Mouse (Mus musculus) neutrophil, adult 5-6 weeks (primary cell): ENCODE measurements at regions not wholly inside any gene's neighbourhood (a gene's known extent, or its start where the extent isn't known, plus 50 kb on each side); places are given as distances from the start of the nearest gene placed in this dataset.

ENCODE experiments used
- ATAC-seq: fragments of 151-379, 151-347 bp; 2 replicates; pipeline ENCODE4 v1.8.0; 2017; ENCODE audit warnings: mild to moderate bottlenecking, moderate TSS enrichment; ENCODE audit not compliant: insufficient number of reproducible peaks, poor library complexity, low FRiP score, severe bottlenecking; ENCODE audit errors: extremely low read depth

DNA sequence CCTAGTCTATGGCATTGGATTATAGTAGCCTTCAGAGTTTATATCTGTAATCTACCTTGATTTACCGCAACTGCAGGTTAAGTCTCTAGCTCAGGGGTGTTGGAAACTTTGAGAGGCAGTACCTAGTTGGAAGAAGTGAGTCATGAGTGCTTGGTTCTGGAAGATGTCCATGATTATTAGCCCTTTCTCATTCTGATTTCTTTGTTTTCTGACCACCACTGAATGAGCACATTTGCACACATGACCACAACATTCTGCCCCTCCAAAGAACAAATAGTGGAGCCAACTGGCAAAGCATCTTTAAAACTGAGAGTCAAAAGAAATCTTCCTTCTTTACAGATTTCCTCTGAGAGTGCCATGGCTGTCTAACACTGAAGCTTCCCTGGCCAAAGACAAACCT is 95.5 kb upstream of the Dcn start:
- no peak for ATAC-seq

DNA sequence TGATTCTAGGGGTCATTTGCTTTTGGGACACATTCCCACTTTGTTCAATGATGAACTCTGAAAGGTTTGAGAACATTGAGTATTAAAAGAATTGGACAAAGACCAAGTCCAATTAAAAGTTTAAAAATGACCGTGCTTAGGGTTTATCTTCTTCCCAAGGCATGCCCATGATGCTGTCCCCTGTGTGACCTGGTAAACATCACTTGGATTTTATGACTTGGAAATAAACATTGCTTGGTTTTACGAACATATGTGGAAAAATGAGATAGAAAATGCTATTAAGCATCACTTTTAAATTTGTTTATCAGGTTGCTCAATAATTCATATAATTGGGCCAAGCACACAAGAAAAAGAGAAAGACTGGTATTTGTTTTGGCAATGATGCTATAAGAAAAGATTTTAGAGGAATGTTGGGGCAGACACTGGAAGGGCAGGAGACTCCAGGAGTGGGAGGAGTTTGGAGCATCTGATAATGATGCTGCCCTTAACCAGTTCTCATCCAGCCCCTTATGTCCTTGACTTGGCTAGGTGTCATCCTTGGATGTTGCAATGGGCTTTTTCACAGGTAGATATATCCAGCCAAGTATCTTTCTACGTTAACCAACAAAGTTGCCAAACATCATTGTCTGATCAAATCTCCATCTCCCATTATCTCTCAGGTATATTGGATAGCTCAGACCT is 92.1 kb upstream of the Dcn start:
- ATAC-seq: no peak

DNA sequence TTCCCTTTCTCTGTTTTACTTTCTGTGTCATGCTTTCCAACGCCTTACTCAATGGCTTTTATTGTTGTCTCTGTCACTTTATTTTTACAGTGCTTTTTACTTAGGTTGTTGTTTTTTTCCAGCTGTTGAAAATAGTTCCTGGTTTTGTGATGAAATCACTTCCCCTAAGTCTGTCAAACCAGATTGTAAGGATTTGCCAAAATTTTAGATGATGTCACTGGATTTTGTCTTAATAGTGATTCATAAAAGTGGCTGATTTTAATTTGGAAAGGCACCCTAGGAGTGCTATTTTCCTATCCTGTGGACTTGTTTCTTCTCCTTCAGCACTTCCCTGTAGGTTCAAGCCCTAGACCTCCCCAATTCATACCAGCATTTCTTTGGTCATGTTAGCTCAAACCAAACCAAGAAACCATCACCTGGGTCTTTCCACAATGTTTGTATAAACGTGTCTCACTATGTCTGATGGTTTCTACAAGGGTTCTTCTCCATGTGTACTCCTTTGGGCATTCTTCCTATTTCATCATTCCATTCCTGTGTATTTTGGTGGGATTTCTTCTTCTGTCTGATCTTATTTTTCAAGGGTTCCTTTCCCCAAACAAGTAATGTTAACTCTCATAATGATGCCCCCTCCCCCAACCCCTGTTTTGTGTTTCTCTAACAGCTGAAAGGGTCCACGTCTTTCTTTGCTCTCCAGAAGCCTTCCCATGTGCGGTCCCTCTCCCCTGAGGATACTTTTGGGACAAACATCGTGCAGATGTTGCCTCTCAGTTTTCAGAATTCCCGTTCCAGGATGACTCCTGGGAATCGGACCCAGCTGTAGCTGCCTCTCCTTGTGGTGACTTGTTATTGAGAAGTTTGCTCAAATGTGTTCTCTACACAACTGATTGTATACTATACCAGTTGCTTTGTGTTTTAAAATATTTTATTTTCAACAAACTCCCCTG is 89.5 kb upstream of the Dcn start:
- no peak for ATAC-seq

DNA sequence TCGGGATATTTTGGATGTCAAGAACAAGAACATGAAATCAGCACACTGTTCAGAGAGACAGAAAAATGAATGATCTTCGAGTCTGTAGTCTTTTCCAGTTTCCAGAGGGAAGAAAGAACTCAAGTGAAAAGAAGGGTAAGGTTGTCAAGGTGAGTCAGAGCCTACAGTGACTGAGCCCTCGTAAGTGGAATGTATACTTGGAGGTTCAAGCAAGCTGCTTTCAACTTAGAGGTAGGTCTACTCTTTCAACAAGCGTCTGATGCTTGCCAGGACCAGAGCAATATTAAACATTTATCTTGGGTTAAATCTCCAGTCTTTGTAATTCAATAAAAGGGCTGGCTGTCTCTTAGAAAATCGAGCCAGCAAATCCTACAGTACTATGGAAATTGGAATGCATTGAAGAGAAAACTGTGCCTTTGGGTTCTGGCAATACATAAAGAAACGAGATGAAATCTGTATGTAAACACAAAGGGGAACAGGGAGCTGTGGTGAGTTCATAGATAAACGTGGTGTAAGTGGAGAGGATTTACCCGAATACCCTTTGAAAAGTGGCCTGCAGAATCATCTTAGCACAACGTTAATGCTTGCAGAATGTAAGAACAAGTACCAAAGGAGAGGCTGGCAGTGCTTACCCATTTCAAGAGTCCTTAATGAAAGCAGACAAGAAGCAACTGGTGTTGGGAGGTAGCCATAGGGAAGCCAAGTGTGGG is 82.2 kb upstream of the Dcn start:
- ATAC-seq: no peak

DNA sequence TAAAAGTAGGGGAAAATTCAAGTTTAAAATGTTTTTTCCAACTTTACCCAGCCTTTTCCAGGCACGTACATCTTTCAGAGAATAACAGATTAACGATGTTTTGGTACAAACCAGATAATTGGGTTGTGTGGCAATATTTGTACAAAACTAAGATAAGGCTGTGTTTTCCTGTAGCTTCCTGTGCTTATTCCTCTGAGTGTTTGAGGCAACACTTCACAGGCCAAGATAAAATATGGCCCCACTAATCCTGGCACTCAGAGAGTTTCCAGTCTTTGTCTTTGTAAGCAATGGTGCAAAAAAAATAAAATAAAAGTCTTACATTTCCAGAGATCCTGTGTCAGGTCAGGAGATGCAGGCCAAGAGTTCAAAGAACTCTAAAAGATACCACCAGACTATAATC is 81.5 kb upstream of the Dcn start:
- no peak for ATAC-seq

DNA sequence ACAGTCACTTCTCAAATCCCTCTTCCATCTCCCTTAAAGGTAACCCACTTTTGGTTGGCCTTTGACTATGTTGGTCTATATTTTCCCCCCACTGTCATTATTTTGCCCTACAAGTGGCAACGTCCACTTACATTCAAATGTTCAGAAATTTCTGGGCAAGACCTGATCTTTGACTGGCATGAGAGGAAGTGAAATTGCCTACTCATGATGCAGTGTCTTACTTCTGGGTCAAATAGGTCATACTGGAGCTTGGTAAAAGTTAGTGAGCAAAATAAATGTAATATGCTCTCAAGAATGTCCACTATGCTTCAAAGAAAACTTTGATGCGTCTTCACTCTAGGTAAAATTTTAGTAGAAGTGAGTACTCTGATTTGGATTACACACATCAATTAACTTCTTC is 76.9 kb upstream of the Dcn start:
- no peak for ATAC-seq

DNA sequence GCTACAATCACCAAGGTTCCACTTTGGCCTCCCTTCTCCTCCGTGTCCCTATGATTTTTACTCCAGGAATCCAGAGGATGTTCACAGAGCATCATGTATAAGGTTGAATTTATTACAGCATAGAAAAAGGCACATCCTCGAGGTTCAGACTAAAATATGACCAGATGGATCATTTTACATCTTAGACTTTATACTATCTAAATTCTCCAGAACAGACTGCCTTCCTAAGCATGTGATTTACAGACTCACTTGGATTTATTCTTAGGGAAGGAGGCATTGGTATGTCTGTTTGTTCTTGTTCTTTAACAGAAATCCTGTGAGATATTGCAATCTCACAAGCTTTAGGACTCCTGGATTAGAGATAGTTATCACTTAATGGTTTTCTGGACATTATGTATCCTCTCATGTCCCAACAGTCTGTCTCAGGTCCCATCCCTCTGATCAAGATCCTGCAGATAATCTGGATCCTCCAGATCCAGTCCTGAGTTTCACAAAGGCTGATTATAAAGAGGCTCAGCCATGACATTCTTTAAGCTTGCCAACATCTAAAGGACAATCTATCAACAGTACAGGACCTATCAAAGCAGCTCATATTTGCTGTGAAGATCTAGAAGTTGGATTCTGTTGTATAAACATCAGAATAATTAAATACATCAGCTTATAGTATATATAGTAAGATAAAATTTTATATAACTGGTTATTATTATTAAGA is 75.2 kb upstream of the Dcn start:
- ATAC-seq: no peak

DNA sequence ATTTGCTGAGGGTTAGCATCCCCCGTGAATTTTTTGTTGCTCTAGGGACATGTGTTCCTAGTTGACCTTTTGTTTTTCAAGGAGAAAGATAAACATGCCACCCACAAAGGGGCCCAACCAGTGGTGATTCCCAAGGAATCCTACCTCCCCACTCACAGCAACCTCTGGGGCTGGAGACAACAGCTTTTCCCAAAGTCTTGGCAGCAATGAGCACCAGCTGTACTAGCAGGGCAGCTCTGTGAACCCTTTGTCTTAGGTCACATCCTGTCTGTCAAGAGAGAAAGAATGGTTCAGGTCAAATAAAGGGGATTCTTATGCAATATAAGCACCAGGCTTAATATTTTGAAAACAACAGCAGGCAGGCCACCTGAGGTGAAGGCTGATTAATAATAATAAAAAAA is 70.2 kb upstream of the Dcn start:
- no peak for ATAC-seq

DNA sequence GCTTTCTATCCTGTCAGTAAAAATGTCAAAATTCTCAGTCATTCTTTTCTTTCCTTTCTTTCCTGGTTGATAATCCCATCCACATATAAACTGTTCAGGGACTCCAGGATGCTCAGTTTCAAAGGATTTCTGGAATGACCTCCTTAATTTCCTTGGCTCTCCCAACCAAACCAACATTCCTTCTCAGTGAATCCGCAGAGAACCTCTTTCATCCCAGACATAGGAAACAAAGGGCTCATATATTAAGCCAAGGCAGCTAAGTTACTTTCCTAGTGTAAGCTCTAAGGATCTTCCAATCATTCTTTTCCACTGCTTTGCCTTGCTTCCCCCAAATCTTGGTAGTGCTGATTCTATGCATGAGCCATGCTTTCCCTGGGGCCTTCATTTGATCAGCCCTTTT is 69.5 kb upstream of the Dcn start:
- no peak for ATAC-seq

DNA sequence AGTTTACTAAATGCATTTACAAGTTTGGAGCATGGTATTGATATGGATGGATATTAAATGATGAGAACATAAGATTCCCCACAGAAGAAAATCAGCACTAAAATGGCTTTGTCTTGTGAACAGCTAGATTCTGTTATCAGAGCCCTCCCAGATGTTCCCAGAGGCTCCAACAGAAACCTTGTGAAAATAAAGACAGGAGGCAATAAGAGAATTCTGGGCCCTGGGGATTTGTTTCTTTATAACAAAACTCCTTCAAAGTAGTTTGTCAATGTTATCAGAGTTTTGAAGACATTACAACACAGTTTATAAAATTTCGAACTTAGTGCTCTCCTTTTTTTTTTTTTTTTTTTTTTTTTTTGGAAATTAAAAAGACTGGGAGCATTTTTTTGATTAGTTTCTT is 56.8 kb upstream of the Dcn start:
- no peak for ATAC-seq

DNA sequence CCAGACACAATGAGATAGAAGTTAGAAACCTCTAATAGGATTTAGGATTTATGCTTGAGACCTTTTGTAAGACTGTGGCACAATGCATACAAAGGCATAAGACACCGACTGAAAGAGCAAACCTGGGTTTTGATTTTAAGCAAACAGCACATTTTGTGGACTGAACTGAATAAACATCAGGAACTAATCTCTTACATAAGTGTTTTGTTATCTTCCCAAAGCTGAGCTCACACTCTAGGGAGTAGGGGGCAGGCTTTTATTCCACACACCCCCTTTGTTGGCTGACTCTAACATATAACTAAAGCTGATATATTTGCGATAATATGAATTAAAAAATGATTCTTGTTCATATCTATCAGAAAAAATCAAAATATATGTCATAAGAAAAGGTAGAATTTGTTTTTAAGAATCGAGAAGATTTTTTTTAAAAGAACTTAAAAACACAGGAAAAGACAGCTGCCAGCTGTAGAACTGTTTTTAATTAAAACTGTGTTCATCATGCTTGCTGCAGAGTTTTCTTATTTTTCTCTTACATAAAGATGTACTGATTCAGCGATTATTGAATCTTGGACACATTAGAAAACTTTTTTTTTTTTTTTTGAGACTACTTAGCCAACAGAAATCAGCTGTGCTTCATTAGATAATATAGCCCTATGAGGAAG is 56.2 kb upstream of the Dcn start:
- ATAC-seq: no peak
